Mouse (Mus musculus): ENCODE data around the gene St6galnac6.

Gene St6galnac6

GRCm38 (mm10) chr2:32568941-32569340 is 30.6 kb upstream of the St6galnac6 start:
- peaks cover 73% of the 10 kb centered on the region for H3K36me3 ChIP-seq (ENCODE audit: insufficient read depth, low read length)
- H3K27me3 ChIP-seq (ENCODE audit: insufficient read depth, low read length), result no peaks in the 10 kb centered on the region
- H3K4me1 ChIP-seq (replicated peaks; ENCODE audit: low read depth, low read length), result peaks cover 33% of the 10 kb centered on the region
- TF ChIP-seq POU5F1 (IDR thresholded peaks at IDR 0.05; ENCODE audit: borderline replicate concordance, low read length) (no peak), NANOG (IDR thresholded peaks at IDR 0.05; ENCODE audit: borderline replicate concordance, low read length) (no peak), CTCF (conservative IDR thresholded peaks at IDR 0.05; ENCODE audit: low read length) (no peak)
- H3K9me3 ChIP-seq (ENCODE audit: low read length), result no peaks in the 10 kb centered on the region
- no peak overlapping the region for H3K4me3 ChIP-seq (replicated peaks; ENCODE audit: low read length)

- Histone ChIP-seq H3K36me3 (ENCODE audit: insufficient read depth, low read length) (peaks cover 56% of the 10 kb centered on the region), H3K4me3 (replicated peaks; ENCODE audit: low read length) (peak within 1 kb of the TSS; percentile 94), H3K27me3 (ENCODE audit: insufficient read depth, low read length) (no peaks in the 10 kb centered on the region), H3K9me3 (ENCODE audit: low read length) (no peaks in the 10 kb centered on the region), H3K4me1 (replicated peaks; ENCODE audit: low read depth, low read length) (peaks cover 45% of the 10 kb centered on the region)
- no peak for TF ChIP-seq POU5F1 (IDR thresholded peaks at IDR 0.05; ENCODE audit: borderline replicate concordance, low read length)
- TF ChIP-seq CTCF (conservative IDR thresholded peaks at IDR 0.05; ENCODE audit: low read length), result no peak
- no peak for TF ChIP-seq NANOG (IDR thresholded peaks at IDR 0.05; ENCODE audit: borderline replicate concordance, low read length)
Measured at GRCm38 (mm10) chr2:32570698-32571494, 28.6 kb upstream of the St6galnac6 start, which contains the start of gene Dpm2. TSS of gene Dpm2 (plus strand) at chr2:32570858.

GRCm38 (mm10) chr2:32572196-32572595 is 27.3 kb upstream of the St6galnac6 start:
- H3K27me3 ChIP-seq (ENCODE audit: insufficient read depth, low read length), result peaks cover 8% of the 10 kb centered on the region; the same call in 1 of the 2 replicates
- TF ChIP-seq NANOG (IDR thresholded peaks at IDR 0.05; ENCODE audit: borderline replicate concordance, low read length), result no peak
- TF ChIP-seq POU5F1 (IDR thresholded peaks at IDR 0.05; ENCODE audit: borderline replicate concordance, low read length), result no peak
- TF ChIP-seq CTCF (conservative IDR thresholded peaks at IDR 0.05; ENCODE audit: low read length), result no peak
- peak overlapping the region; percentile 94 for H3K4me3 ChIP-seq (replicated peaks; ENCODE audit: low read length)
- no peaks in the 10 kb centered on the region for H3K9me3 ChIP-seq (ENCODE audit: low read length)
- H3K4me1 ChIP-seq (replicated peaks; ENCODE audit: low read depth, low read length), result peaks cover 46% of the 10 kb centered on the region
- peaks cover 43% of the 10 kb centered on the region for H3K36me3 ChIP-seq (ENCODE audit: insufficient read depth, low read length)

GRCm38 (mm10) chr2:32574497-32574896 is 25.0 kb upstream of the St6galnac6 start, which contains the start of gene Pip5kl1:
TSS of gene Pip5kl1 (plus strand) at chr2:32574797.
- TF ChIP-seq CTCF (conservative IDR thresholded peaks at IDR 0.05; ENCODE audit: low read length), result no peak
- no peak for TF ChIP-seq POU5F1 (IDR thresholded peaks at IDR 0.05; ENCODE audit: borderline replicate concordance, low read length)
- no peak for TF ChIP-seq NANOG (IDR thresholded peaks at IDR 0.05; ENCODE audit: borderline replicate concordance, low read length)
- H3K4me3 ChIP-seq (replicated peaks; ENCODE audit: low read length), result peak within 1 kb of the TSS; percentile 84
- peaks cover 53% of the 10 kb centered on the region for H3K4me1 ChIP-seq (replicated peaks; ENCODE audit: low read depth, low read length)
- peaks cover 23% of the 10 kb centered on the region for H3K36me3 ChIP-seq (ENCODE audit: insufficient read depth, low read length)
- no peaks in the 10 kb centered on the region for H3K9me3 ChIP-seq (ENCODE audit: low read length)
- peaks cover 28% of the 10 kb centered on the region for H3K27me3 ChIP-seq (ENCODE audit: insufficient read depth, low read length)

GRCm38 (mm10) chr2:32574901-32575585 is 24.5 kb upstream of the St6galnac6 start:
- TF ChIP-seq NANOG (IDR thresholded peaks at IDR 0.05; ENCODE audit: borderline replicate concordance, low read length) (no peak), CTCF (conservative IDR thresholded peaks at IDR 0.05; ENCODE audit: low read length) (peak; percentile 99)
- H3K36me3 ChIP-seq (ENCODE audit: insufficient read depth, low read length), result peaks cover 23% of the 10 kb centered on the region
- H3K27me3 ChIP-seq (ENCODE audit: insufficient read depth, low read length), result peaks cover 33% of the 10 kb centered on the region
- peaks cover 56% of the 10 kb centered on the region for H3K4me1 ChIP-seq (replicated peaks; ENCODE audit: low read depth, low read length)
- H3K4me3 ChIP-seq (replicated peaks; ENCODE audit: low read length), result peak overlapping the region; percentile 84
- no peaks in the 10 kb centered on the region for H3K9me3 ChIP-seq (ENCODE audit: low read length)

GRCm38 (mm10) chr2:32575586-32576160 is 23.8 kb upstream of the St6galnac6 start, which contains the start of gene 9430097D07Rik:
TSS of gene 9430097D07Rik (minus strand) at chr2:32575684.
- no peaks in the 10 kb centered on the region for H3K9me3 ChIP-seq (ENCODE audit: low read length)
- TF ChIP-seq POU5F1 (IDR thresholded peaks at IDR 0.05; ENCODE audit: borderline replicate concordance, low read length) (no peak), CTCF (conservative IDR thresholded peaks at IDR 0.05; ENCODE audit: low read length) (no peak), NANOG (IDR thresholded peaks at IDR 0.05; ENCODE audit: borderline replicate concordance, low read length) (no peak)
- peaks cover 56% of the 10 kb centered on the region for H3K4me1 ChIP-seq (replicated peaks; ENCODE audit: low read depth, low read length)

GRCm38 (mm10) chr2:32576532-32576931 is 23.0 kb upstream of the St6galnac6 start:
- peaks cover 60% of the 10 kb centered on the region for H3K4me1 ChIP-seq (replicated peaks; ENCODE audit: low read depth, low read length)
- no peaks in the 10 kb centered on the region for H3K9me3 ChIP-seq (ENCODE audit: low read length)
- no peak overlapping the region for H3K4me3 ChIP-seq (replicated peaks; ENCODE audit: low read length)
- no peak for TF ChIP-seq CTCF (conservative IDR thresholded peaks at IDR 0.05; ENCODE audit: low read length)
- TF ChIP-seq NANOG (IDR thresholded peaks at IDR 0.05; ENCODE audit: borderline replicate concordance, low read length), result no peak
- no peak for TF ChIP-seq POU5F1 (IDR thresholded peaks at IDR 0.05; ENCODE audit: borderline replicate concordance, low read length)
- peaks cover 36% of the 10 kb centered on the region for H3K27me3 ChIP-seq (ENCODE audit: insufficient read depth, low read length)
- H3K36me3 ChIP-seq (ENCODE audit: insufficient read depth, low read length), result peaks cover 23% of the 10 kb centered on the region

More at GRCm38 (mm10) chr2:32575586-32576160, 23.8 kb upstream of the St6galnac6 start, which contains the start of gene 9430097D07Rik:
- Histone ChIP-seq H3K4me3 (replicated peaks; ENCODE audit: low read length) (peak within 1 kb of the TSS; percentile 84), H3K36me3 (ENCODE audit: insufficient read depth, low read length) (peaks cover 23% of the 10 kb centered on the region), H3K27me3 (ENCODE audit: insufficient read depth, low read length) (peaks cover 36% of the 10 kb centered on the region)

All from E14TG2a.4 (cell line).